Mouse (Mus musculus): Measurements from ENCODE around the gene Flna.
"Not testable (repeated sequence)": the region's sequence is repeated elsewhere in the genome, so short reads cannot be mapped to it uniquely, and the experiment has no call there.

Gene Flna

DNA sequence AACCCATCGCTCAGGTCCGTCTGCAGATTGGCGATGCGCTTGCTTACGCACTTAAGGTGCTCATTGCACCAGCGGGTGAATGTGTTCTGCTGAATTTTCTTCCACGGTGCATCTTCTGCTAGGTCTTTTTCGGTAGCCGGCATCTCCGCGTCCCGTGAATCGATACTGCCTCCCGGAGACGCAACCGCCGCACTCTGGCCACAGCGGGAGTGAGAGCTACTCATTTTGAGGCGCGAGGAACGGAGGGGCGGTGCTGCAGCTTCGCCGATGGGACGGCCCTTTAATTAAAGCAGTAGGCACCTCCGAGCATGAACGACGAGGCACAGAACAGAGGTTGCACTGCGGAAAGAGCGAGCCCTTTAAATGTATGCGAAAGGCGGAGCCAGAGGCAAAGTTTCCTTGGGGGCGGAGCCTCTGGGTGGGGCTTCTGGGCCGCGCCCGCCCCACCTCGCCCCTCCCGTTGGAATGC, 3.4 kb downstream of the Flna start:
- DNase-seq (ENCODE audit: low spot score) = peak; percentile 80

DNA sequence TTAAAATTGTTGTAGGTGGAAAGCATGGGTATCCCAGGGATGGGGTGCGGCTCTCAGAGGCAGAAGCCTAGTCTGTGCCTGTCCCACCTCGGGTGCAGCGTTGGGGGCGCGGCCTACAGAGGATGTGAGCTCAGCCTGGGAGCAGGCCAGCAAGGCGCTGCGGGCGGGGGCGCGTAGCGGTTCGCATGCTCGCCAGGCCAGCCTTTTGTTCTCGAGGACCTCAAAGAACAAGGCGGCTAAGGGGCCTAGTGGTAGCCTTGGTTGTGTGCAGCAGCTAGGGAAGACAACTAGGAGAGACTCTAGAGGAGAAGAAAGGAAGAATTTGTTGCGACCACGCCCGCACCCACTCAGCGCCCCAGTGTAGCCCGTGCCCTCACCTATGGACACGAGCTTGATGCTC, 3.9 kb downstream of the Flna start:
- peak; percentile 48 for DNase-seq (ENCODE audit: low spot score)

DNA sequence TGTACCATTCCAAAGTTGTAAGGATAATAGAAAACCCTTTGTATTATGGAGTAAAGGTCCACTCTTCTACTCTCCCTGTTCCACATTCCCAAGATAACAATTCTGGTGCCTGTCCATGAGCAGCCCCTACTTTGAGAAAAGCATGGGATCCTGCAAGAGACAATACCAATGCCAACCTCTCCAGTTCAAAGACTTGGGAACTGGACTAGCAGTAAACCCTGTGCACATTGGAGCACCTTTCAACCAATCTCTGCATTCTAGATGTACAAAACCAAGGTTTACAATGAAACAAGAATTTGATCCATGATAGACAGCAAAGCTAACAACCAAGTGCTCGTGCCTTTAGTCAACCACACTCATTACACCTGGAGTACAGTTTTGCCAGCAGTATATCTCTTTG, 4.5 kb downstream of the Flna start:
- no peak for DNase-seq (ENCODE audit: low spot score)

DNA sequence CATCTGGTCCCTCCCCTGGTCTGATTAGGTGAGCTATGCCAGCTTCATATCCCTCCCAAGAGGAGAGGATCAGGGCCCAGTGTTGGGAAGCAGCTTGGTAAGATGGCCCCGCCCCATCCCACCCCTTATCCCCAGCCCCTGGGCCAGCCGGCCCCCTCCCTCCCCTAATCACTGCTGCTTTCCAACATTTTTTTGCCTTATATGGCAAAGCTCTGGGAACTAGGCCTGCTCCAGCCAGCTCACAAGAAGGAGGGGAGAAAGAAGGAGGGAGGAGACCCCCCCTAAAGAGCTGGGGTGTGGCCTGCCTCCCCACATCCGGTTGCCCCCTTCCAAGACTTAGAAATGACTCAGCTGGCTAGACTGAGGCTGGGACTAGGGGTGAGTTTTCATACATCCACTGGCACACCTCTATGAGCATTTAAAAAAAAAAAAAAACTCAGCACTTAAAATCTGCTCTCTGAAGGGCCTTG, 5.0 kb downstream of the Flna start:
- peak; percentile 45 for DNase-seq (ENCODE audit: low spot score)

DNA sequence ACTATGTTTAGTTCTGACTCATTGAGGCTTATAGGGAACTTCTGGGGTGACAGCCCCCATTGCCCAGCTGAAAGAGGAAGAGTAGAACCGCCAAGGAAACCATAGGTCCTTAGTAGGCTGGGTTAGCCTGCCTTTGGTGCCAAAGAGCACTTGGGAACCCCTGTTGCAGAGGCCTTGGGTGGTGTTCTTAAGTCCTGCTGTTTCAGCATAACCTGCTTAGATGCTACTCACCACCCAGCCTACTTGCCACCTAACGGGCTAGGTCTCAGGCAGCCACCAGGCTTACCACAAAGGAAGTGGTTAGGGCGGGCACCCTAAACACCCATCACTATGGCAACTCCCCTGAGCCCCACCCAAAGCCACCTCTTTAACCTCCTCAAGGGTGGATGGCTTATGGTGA, 5.8 kb downstream of the Flna start:
- peak; percentile 87 for DNase-seq (ENCODE audit: low spot score)

DNA sequence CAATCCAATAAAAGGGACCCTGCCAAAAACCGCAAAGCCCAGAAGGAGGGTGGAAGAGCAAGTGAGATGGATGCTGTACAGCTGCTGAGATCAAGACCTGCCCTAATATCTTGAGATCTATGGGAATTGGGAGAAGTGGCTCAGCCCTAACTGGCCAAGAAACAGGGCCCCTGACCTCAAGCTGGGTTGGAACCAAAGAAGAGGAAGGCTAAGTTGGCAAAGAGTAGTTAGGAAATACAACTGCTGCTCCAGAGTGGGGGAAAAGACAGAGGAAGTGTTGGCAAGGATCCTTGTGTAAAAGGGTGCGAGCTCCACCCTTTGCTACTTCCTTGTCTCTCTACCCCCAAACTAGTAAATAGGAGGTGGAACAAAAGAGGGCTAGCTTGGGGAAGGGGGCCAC, 6.2 kb downstream of the Flna start:
- DNase-seq (ENCODE audit: low spot score) = no peak

DNA sequence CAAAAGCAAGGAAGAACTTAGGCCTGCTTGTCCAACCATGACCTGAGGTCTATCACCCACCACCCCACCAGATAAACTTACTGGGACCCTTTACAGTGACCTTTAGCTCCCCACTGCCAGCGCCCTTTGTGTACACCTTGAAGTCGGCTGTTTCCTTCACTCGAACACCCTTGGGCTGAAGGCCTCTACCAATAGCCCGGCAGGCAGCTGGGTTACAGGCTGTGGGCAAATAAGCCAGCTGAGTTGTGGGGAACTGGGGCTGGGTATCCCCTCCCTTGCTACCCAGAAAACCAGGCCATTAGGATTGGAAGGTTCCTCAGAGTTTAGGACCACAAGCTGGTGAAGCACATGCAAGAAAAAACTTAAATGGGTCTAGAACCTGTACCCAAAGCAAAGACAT, 9.3 kb downstream of the Flna start:
- DNase-seq (ENCODE audit: low spot score) = no peak

DNA sequence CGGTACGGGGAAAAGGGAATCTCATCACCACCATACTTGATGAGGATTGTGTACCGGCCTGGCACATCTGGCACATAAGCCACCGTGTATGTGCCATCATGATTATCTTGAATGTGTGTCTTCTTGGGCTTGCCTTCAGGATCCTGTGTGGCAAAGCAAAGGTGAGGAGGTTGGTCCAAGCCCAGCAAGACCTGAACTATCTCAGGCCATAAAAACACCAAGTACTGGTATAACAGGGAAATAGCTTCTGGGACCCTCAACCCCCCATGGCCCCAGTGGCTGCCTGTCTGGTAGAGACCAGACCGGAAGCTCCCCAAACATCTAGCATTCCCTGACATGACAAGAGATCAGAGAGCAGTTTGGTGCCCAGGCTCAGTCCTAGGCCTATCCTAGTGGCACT, 16.4 kb downstream of the Flna start:
- no peak for DNase-seq (ENCODE audit: low spot score)

DNA sequence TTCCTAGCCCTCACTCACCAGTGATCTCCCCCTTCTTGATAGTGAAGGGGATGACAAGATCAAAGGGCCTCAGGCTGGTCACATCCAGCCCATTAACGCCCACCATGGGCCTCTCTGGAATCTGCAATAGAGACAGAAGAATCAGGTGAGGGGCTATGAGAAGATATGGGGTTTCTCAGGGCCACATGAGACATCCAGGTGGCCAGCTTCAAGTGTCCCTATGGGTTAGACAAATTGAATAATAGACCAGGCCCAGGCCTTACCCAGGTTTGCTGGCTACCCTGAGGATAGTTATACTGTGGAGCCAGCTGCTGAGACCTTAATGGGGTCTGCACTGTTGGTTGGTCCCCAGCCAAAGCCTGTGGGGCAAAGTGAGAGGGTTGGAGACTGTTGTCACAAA, 19.6 kb downstream of the Flna start:
- DNase-seq (ENCODE audit: low spot score) = no peak

DNA sequence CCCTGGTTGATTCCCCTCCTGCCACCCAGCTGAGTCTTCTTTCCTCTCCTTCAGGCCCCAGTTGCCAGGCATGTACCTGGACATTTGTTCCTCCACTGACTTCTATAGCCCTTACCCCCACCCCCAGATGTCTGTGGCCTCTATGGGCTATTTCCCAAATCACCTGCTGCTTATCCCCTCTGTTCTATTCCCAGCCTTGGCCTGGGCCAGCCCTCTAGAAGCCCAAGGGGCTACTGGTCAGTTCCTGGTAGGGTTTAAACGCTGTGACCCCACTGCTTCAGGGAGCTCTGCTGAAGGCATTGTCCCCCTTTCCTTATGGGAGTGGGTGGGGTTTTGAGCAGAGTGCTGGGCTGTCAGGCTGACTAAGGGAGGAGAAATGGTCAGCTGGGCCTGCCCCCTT, 29.5 kb downstream of the Flna start:
- not testable (repeated sequence) for DNase-seq (ENCODE audit: low spot score)

DNA sequence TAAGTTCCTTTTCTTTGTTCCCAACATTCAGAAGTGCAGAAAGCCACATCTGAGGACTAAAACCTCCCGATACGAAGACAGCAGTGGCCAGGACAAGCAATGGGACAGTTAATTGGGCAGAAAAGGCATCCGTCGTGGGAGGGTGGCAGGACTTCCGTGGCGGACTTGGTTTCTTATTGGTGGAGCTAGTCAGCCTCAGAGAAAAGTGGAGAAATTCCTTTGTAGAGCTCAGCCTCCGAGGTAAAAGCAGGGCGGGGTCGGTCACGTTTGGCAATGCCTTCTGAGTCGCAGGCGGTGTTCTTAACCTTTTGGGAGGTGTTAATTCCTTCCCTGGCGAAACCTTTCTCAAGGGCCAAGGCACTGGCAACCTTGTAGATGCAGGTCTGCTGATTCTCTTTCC, 30.2 kb downstream of the Flna start:
- DNase-seq (ENCODE audit: low spot score) = no peak

DNA sequence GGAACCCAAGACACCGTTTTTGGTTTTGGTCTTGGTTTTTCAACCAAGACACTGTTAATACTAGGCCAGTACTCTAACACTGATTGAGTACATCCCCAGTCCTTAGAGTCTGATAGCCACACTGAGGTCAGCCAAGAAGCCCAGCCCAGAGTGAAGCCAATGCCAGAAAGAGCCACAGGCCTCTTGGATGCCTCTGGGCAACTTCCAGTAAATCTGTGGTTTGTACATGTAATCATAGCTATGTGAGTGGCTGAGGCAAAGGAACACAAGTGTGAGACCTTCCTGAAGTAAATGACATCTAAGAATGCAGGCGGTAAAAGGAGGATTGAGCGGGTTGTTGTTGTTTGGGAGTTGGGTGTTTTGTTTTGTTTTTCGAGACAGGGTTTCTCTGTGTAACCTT, 31.1 kb downstream of the Flna start:
- no peak for DNase-seq (ENCODE audit: low spot score)

DNA sequence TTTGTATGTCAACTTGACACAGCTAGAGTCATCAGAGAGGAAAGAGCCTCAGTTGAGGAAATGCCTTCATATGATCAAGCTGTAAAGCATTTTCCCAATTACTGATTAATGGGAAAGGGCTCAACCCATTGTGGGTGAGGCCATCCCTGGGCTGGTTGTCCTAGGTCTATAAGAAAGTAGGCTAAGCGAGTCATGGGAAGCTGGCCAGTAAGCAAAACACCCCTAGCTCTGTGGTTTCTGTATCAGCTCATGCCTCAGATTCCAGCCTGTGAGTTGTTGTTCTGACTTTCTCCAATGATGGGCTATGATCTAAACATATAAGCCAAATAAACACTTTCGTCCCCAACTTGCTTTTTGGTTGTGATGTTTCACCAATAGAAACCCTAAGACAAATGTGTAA, 46.1 kb downstream of the Flna start:
- DNase-seq (ENCODE audit: low spot score) = no peak

DNA sequence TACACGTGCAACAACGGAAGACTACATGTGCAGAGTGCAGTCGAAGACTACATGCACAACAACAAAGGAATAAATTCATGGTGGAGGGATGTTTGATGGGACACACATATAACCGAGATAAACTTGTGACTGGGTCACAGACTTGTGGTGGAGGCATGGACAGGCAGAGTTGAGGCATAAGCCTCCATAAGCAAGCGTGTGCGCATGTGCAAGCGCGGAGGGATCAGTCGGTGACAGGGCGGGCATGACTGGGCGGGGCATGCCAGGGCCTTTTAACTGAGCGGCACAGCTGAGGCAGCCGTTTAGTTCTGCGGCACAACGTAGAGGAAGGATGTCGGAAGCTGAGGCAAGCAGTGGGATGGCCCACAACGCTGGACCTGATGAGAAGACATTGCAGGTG, 72.7 kb downstream of the Flna start, which contains the start of gene Tktl1:
TSS of gene Tktl1 (plus strand) at position 301 of the 400 bp plus-strand sequence.
- no peak for DNase-seq (ENCODE audit: low spot score)
